Mouse (Mus musculus) limb, embryonic 10.5 days (tissue): ENCODE results near the gene Dnaaf1. TPM values are rescaled to one million over a fixed set of nuclear protein-coding genes. Genes with fewer than 3 reads are reported as not detected.
A peak's percentile ranks its signal among the peaks of the same experiment; 100 is the strongest.

ENCODE experiments used
- DNase-seq: peaks from one replicate; pipeline ENCODE4 v3.0.0-alpha.2; 2017; ENCODE audit warnings: low spot score
- H3K27ac ChIP-seq: fragments of 300-500 bp; sonication (generic); 2 replicates; pipeline ENCODE4 v1.5.1; 2016; ENCODE audit warnings: mild to moderate bottlenecking
- H3K27me3 ChIP-seq: fragments of 300-500 bp; sonication (generic); 2 replicates; pipeline ENCODE4 v1.6.1; 2016; ENCODE audit warnings: low read depth, mild to moderate bottlenecking; ENCODE audit not compliant: poor library complexity, severe bottlenecking
- H3K36me3 ChIP-seq: fragments of 300-500 bp; sonication (generic); 2 replicates; pipeline ENCODE4 v1.6.1; 2016; ENCODE audit warnings: mild to moderate bottlenecking, moderate library complexity
- H3K4me1 ChIP-seq: fragments of 300-500 bp; sonication (generic); 2 replicates; pipeline ENCODE4 v1.6.1; 2016
- H3K4me3 ChIP-seq: fragments of 300-500 bp; sonication (generic); 2 replicates; pipeline ENCODE4 v1.5.1; 2016; ENCODE audit warnings: mild to moderate bottlenecking, moderate library complexity
- H3K9me3 ChIP-seq: fragments of 300-500 bp; sonication (generic); replicated peaks from 2 replicates; pipeline ENCODE4 v1.6.1; 2016; ENCODE audit warnings: mild to moderate bottlenecking
- WGBS: fragments of 180-500 bp; shearing (Covaris S2); methylation state at CpG from one replicate; pipeline ENCODE4 v1.1.7; 2016; 5-methylcytosine and 5-hydroxymethylcytosine counted together
- polyA plus RNA-seq: library from polyadenylated mRNA; unstranded; fragments of >200 nt; fragmentation: Nextera tagmentation; extraction: Ambion mirVana; gene quantifications from 2 replicates; pipeline ENCODE4 v1.2.1, GENCODE M21; 2016

The Dnaaf1 gene
- polyA plus RNA-seq, 1 experiment from 2014 or later = 0.06 TPM

GRCm38 (mm10) chr8:119557821-119558602, 17.0 kb upstream of the Dnaaf1 start:
- no peaks in the 10 kb centered on the region for H3K9me3 ChIP-seq
- peaks cover 33% of the 10 kb centered on the region for H3K4me1 ChIP-seq
- peak; percentile 35 for DNase-seq
- 2% methylated on average over 55 of the region's 55 CpGs for WGBS
- H3K4me3 ChIP-seq = peak overlapping the region; percentile 86
- peaks cover 28% of the 10 kb centered on the region for H3K36me3 ChIP-seq
- peak overlapping the region; percentile 97 for H3K27ac ChIP-seq
- no peaks in the 10 kb centered on the region for H3K27me3 ChIP-seq

GRCm38 (mm10) chr8:119558603-119559401, 16.2 kb upstream of the Dnaaf1 start, which contains the start of gene Mbtps1:
Mbtps1 (minus strand) TSS chr8:119558735.
- peaks cover 33% of the 10 kb centered on the region for H3K4me1 ChIP-seq
- DNase-seq = peak; percentile 100
- H3K9me3 ChIP-seq = no peaks in the 10 kb centered on the region
- peak within 1 kb of the TSS; percentile 97 for H3K27ac ChIP-seq
- H3K36me3 ChIP-seq = peaks cover 34% of the 10 kb centered on the region
- WGBS = 7% methylated on average over 63 of the region's 63 CpGs
- H3K4me3 ChIP-seq = peak within 1 kb of the TSS; percentile 86
- H3K27me3 ChIP-seq = no peaks in the 10 kb centered on the region

GRCm38 (mm10) chr8:119559402-119559720, 15.7 kb upstream of the Dnaaf1 start:
- 92% methylated on average over 6 of the region's 6 CpGs for WGBS
- Histone ChIP-seq H3K27ac (peak overlapping the region; percentile 97), H3K9me3 (no peaks in the 10 kb centered on the region)

DNA sequence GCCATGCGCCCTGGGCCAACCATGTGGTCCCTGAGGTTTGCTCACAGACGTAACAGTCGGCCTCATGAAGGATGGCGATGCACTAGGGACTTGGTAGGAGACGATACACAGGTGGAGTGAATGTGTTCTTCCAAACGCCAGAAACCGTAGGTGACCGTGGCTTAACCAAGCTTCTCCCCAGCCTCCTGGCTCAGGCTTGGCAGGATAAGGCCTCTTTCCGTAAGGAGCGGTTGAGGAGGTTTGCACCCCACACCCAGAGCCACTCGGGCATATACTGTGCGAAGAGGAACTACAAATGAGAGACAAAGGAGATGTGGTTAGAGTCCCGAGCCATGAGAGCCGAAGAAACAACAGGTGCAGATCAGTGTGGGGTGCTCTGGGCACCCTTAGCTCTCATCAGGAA, 11.2 kb upstream of the Dnaaf1 start:
- DNase-seq = no peak
- peaks cover 18% of the 10 kb centered on the region for H3K4me1 ChIP-seq
- peaks cover 57% of the 10 kb centered on the region for H3K36me3 ChIP-seq
- no peak overlapping the region for H3K27ac ChIP-seq
- H3K9me3 ChIP-seq = no peaks in the 10 kb centered on the region
- no peaks in the 10 kb centered on the region for H3K27me3 ChIP-seq
- H3K4me3 ChIP-seq = no peak overlapping the region
- WGBS = 94% methylated on average over 14 of the region's 14 CpGs

More at GRCm38 (mm10) chr8:119559402-119559720, 15.7 kb upstream of the Dnaaf1 start:
- Histone ChIP-seq H3K27me3 (no peaks in the 10 kb centered on the region), H3K4me1 (peaks cover 33% of the 10 kb centered on the region), H3K36me3 (peaks cover 37% of the 10 kb centered on the region), H3K4me3 (peak overlapping the region; percentile 86)
- no peak for DNase-seq

DNA sequence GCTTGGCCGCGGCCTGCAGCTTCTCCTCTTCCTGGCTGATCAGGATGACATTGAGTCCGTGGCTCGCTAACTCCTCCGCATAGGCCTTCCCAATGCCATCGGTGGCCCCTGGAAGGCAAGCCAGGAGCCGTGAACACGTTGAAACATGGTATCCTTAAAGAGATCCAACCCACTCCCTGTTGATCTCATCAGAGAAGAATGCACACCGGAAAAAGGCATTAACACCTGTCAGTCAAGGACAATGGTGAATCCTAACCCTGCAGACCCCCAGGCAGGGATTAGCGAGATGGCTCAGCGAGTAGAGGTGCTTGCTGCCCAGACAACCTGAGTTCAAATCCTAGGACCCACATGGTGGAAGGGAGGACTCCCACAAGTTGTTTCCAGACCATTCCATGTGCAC, 8.7 kb upstream of the Dnaaf1 start:
- Histone ChIP-seq H3K9me3 (no peaks in the 10 kb centered on the region), H3K4me3 (no peak overlapping the region), H3K27me3 (no peaks in the 10 kb centered on the region), H3K27ac (no peak overlapping the region), H3K4me1 (peaks cover 6% of the 10 kb centered on the region; the same call in 1 of the 2 replicates), H3K36me3 (peaks cover 57% of the 10 kb centered on the region)
- DNase-seq = no peak
- WGBS = 86% methylated on average over 11 of the region's 11 CpGs

GRCm38 (mm10) chr8:119568251-119568650, 6.8 kb upstream of the Dnaaf1 start:
- peaks cover 40% of the 10 kb centered on the region for H3K36me3 ChIP-seq
- no peaks in the 10 kb centered on the region for H3K9me3 ChIP-seq
- no peak for DNase-seq
- peaks cover 6% of the 10 kb centered on the region; the same call in 1 of the 2 replicates for H3K4me1 ChIP-seq
- H3K4me3 ChIP-seq = no peak overlapping the region
- 89% methylated on average over 9 of the region's 9 CpGs for WGBS
- H3K27ac ChIP-seq = no peak overlapping the region
- H3K27me3 ChIP-seq = peaks cover 13% of the 10 kb centered on the region

GRCm38 (mm10) chr8:119568951-119569350, 6.1 kb upstream of the Dnaaf1 start:
- peaks cover 9% of the 10 kb centered on the region for H3K4me1 ChIP-seq
- no peak overlapping the region for H3K27ac ChIP-seq
- DNase-seq = no peak
- H3K9me3 ChIP-seq = no peaks in the 10 kb centered on the region
- no peak overlapping the region for H3K4me3 ChIP-seq
- 64% methylated on average over 7 of the region's 7 CpGs for WGBS
- H3K27me3 ChIP-seq = peaks cover 20% of the 10 kb centered on the region
- H3K36me3 ChIP-seq = peaks cover 35% of the 10 kb centered on the region

GRCm38 (mm10) chr8:119569881-119570280, 5.2 kb upstream of the Dnaaf1 start:
- Histone ChIP-seq H3K27me3 (peaks cover 28% of the 10 kb centered on the region), H3K36me3 (peaks cover 28% of the 10 kb centered on the region), H3K9me3 (no peaks in the 10 kb centered on the region), H3K4me1 (peaks cover 17% of the 10 kb centered on the region), H3K27ac (no peak overlapping the region), H3K4me3 (no peak overlapping the region)
- 21% methylated on average over 4 of the region's 4 CpGs for WGBS
- DNase-seq = no peak

- no peak for DNase-seq
- 91% methylated on average over 6 of the region's 6 CpGs for WGBS
- Histone ChIP-seq H3K4me3 (no peak overlapping the region), H3K4me1 (peaks cover 22% of the 10 kb centered on the region), H3K27ac (no peak overlapping the region), H3K36me3 (peaks cover 16% of the 10 kb centered on the region), H3K27me3 (peaks cover 38% of the 10 kb centered on the region), H3K9me3 (no peaks in the 10 kb centered on the region)
Observed at GRCm38 (mm10) chr8:119571135-119571534, 3.9 kb upstream of the Dnaaf1 start.

GRCm38 (mm10) chr8:119572411-119572810, 2.6 kb upstream of the Dnaaf1 start:
- DNase-seq = no peak
- Histone ChIP-seq H3K27ac (no peak overlapping the region), H3K4me1 (peaks cover 22% of the 10 kb centered on the region), H3K9me3 (no peaks in the 10 kb centered on the region), H3K27me3 (peaks cover 49% of the 10 kb centered on the region), H3K4me3 (no peak overlapping the region), H3K36me3 (0 out of 2 replicates have a peak, but pooled peaks cover 7% of the 10 kb centered on the region)
- 88% methylated on average over 4 of the region's 4 CpGs for WGBS

DNA sequence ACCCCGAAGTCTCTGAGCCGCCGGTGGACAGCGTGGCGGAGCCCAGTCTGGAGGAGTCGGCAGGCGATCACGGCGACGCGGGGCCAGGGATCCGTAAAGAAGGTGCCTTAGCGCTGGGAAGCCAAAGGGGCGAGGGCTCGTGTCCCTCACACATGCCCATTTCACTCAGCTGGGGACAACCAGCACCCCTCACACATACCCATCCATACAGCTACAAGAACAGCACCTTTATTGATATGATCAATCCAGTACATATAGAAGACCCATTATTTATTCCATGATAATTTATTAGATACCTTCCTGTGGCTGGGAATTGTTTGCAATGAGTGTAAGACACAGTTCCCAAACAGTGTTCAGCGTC, 311 bp downstream of the Dnaaf1 start:
- Histone ChIP-seq H3K36me3 (no peaks in the 10 kb centered on the region), H3K27ac (peak overlapping the region; percentile 88), H3K9me3 (no peaks in the 10 kb centered on the region), H3K27me3 (peaks cover 74% of the 10 kb centered on the region), H3K4me1 (peaks cover 18% of the 10 kb centered on the region), H3K4me3 (peak overlapping the region; percentile 86)
- 2% methylated on average over 16 of the region's 16 CpGs for WGBS
- no peak for DNase-seq

GRCm38 (mm10) chr8:119579096-119579495, 4.1 kb downstream of the Dnaaf1 start:
- peaks cover 56% of the 10 kb centered on the region for H3K27me3 ChIP-seq
- peaks cover 17% of the 10 kb centered on the region for H3K4me1 ChIP-seq
- no peak overlapping the region for H3K4me3 ChIP-seq
- H3K9me3 ChIP-seq = no peaks in the 10 kb centered on the region
- no peak overlapping the region for H3K27ac ChIP-seq
- DNase-seq = no peak
- 36% methylated on average over 13 of the region's 13 CpGs for WGBS
- no peaks in the 10 kb centered on the region for H3K36me3 ChIP-seq
